Mouse (Mus musculus) G1E (cell line): ENCODE data around the gene 1700013G24Rik. TPM values are rescaled to one million over a fixed set of nuclear protein-coding genes. Genes with fewer than 3 reads are reported as not detected.

Experiments used
- ATAC-seq: 2 replicates; pipeline ENCODE4 v1.8.0; 2016; ENCODE audit warnings: mild to moderate bottlenecking; ENCODE audit not compliant: insufficient number of reproducible peaks, poor library complexity, low FRiP score, severe bottlenecking; ENCODE audit errors: extremely low read depth
- DNase-seq: peaks from one replicate; pipeline ENCODE4 v3.0.0; 2012; ENCODE audit warnings: low spot score
- H3K27me3 ChIP-seq: 2 replicates; pipeline ENCODE4 v1.6.1; 2012; ENCODE audit warnings: mild to moderate bottlenecking, low read length, inconsistent platforms; ENCODE audit not compliant: insufficient read depth
- H3K36me3 ChIP-seq: replicated peaks from 2 replicates; pipeline ENCODE3; 2012; ENCODE audit warnings: mild to moderate bottlenecking, inconsistent platforms
- H3K4me1 ChIP-seq: 2 replicates; pipeline ENCODE4 v1.6.1; 2012; ENCODE audit warnings: low read depth, low read length, inconsistent platforms, mixed read lengths; ENCODE audit not compliant: insufficient read depth
- H3K4me3 ChIP-seq: 2 replicates; pipeline ENCODE4 v1.5.1; 2012; ENCODE audit warnings: low read depth, mild to moderate bottlenecking, inconsistent platforms, low read length, moderate library complexity, mixed read lengths
- H3K9me3 ChIP-seq: replicated peaks from 2 replicates; pipeline ENCODE4 v1.6.1; 2012; ENCODE audit warnings: inconsistent platforms
- CTCF ChIP-seq: IDR thresholded peaks from 2 replicates; pipeline ENCODE4 v1.5.1; 2012; ENCODE audit warnings: low read depth, low read length, inconsistent platforms, mixed read lengths
- GATA1 ChIP-seq: IDR thresholded peaks from 2 replicates; pipeline ENCODE4 v1.6.1; 2012; ENCODE audit warnings: borderline replicate concordance, low read length, inconsistent platforms, mixed read lengths
- GATA2 ChIP-seq: IDR thresholded peaks from 2 replicates; pipeline ENCODE4 v1.6.1; 2012; ENCODE audit warnings: low read depth, low read length, inconsistent platforms, borderline replicate concordance
- POLR2AphosphoS5 ChIP-seq: IDR thresholded peaks from 2 replicates; pipeline ENCODE4 v1.6.1; 2012; ENCODE audit warnings: low read depth, low read length, inconsistent platforms; ENCODE audit not compliant: insufficient replicate concordance
- TAL1 ChIP-seq: conservative IDR thresholded peaks from 2 replicates; pipeline ENCODE4 v1.6.1; 2012; ENCODE audit warnings: low read depth, low read length, inconsistent platforms, mixed read lengths
- polyA plus RNA-seq: library from polyadenylated mRNA; stranded (reverse); fragments of >175 nt; gene quantifications from 2 replicates; pipeline ENCODE4 v1.2.3, GENCODE M21; 2012
- total RNA-seq, 2 experiments: library from RNA; stranded (forward) in 1 of 2; stranded (reverse) in 1 of 2; fragments of 200-1000 nt in 1 of 2; fragments of >200 nt in 1 of 2; fragmentation: Nextera tagmentation in 1 of 2; gene quantifications; 2 replicates each; pipeline ENCODE4 v1.2.3; 2014 to 2017

1700013G24Rik gene
- total and polyA plus RNA-seq, 3 experiments: 0.22 TPM; not detected in 2

- Histone ChIP-seq H3K4me3 (no peak overlapping the region), H3K9me3 (no peaks in the 10 kb centered on the region), H3K27me3 (peaks cover 6% of the 10 kb centered on the region; the same call in 1 of the 2 replicates), H3K36me3 (no peaks in the 10 kb centered on the region), H3K4me1 (no peaks in the 10 kb centered on the region)
- no peak for ATAC-seq
- no peak for DNase-seq
- no peak for TF ChIP-seq TAL1
Measured at GRCm38 (mm10) chr4:137479757-137480156, 26.7 kb downstream of the 1700013G24Rik start.

DNA sequence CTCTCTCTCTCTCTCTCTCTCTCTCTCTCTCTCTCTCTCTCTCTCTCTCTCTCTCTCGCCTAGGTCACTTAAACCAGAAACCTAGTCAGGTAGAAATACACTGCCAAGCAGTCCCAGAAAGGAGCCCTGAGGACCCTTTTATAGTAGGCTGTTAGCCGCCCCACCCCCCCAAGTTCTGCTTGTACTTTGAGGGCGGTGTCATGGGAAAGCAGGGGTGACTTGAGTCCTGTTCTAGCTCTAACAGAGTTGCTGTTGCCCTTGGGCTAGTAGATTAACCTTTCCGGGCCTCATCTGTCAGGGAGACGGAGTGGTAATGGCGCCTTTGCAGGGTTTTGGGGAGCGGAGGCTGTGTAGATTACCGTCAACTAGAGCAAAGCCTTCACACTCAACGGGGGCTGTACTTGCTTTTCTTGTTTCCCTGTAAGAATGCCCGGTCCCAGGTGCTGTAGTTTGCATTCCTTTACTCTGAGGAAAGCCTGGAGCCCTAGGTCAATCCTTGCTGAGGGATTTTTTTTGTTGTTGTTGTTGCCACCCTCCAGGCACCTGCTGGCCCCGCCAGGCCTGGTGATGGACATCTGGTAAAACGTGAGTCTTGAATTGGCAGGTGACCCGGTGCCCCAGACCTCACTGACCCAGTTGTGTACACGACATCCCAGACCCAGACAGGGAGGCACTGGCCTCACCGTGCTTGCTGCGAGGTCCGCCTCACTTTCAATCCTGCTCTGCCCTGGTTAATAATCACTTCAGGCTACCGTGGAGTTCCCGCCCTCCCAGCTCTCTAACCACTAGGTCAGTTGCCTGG, 27.3 kb downstream of the 1700013G24Rik start:
- H3K4me3 ChIP-seq: no peak overlapping the region
- no peak for TF ChIP-seq POLR2AphosphoS5
- no peak for TF ChIP-seq GATA1
- TF ChIP-seq TAL1: no peak
- TF ChIP-seq GATA2: no peak
- TF ChIP-seq CTCF: no peak
- H3K9me3 ChIP-seq: no peaks in the 10 kb centered on the region
- H3K27me3 ChIP-seq: peaks cover 5% of the 10 kb centered on the region; the same call in 1 of the 2 replicates
- no peaks in the 10 kb centered on the region for H3K36me3 ChIP-seq
- ATAC-seq (no peak), DNase-seq (no peak)
- no peaks in the 10 kb centered on the region for H3K4me1 ChIP-seq

GRCm38 (mm10) chr4:137480993-137481340, 27.9 kb downstream of the 1700013G24Rik start:
- Histone ChIP-seq H3K9me3 (no peaks in the 10 kb centered on the region), H3K36me3 (no peaks in the 10 kb centered on the region), H3K4me1 (no peaks in the 10 kb centered on the region), H3K27me3 (peaks cover 5% of the 10 kb centered on the region; the same call in 1 of the 2 replicates), H3K4me3 (no peak overlapping the region)
- DNase-seq (no peak), ATAC-seq (no peak)
- TF ChIP-seq GATA1 (no peak), POLR2AphosphoS5 (no peak), GATA2 (no peak), CTCF (no peak), TAL1 (no peak)

- H3K27me3 ChIP-seq: peaks cover 3% of the 10 kb centered on the region; the same call in 1 of the 2 replicates
- H3K4me3 ChIP-seq: no peak overlapping the region
- no peak for ATAC-seq
Measured at GRCm38 (mm10) chr4:137481381-137482030, 28.4 kb downstream of the 1700013G24Rik start.

DNA sequence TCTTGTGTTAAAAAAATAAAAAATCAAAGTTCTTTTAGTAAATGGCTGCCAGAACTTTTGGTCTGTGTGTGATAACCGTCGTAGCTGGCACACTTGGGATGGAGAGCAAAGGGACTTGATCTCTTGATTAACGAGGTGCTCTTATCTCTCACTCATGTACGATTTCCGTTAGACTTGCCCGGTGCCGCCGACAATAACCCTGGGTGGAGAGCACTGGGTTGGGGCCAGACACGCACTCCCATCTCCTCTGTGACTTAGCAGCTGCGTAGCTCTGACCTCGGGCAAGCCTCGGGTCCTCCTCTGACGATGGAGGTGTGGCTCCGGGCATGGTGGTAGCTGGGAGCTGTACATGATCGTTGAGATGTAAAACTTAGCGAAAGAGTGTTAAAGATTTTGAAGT, 30.8 kb downstream of the 1700013G24Rik start:
- H3K9me3 ChIP-seq: no peaks in the 10 kb centered on the region
- DNase-seq (no peak), ATAC-seq (no peak)
- H3K27me3 ChIP-seq: peaks cover 3% of the 10 kb centered on the region; the same call in 1 of the 2 replicates
- no peak overlapping the region for H3K4me3 ChIP-seq
- TF ChIP-seq GATA2 (no peak), TAL1 (no peak), POLR2AphosphoS5 (no peak), GATA1 (no peak), CTCF (no peak)
- no peaks in the 10 kb centered on the region for H3K36me3 ChIP-seq
- H3K4me1 ChIP-seq: no peaks in the 10 kb centered on the region

More at GRCm38 (mm10) chr4:137481381-137482030, 28.4 kb downstream of the 1700013G24Rik start:
- TF ChIP-seq CTCF: no peak
- TF ChIP-seq POLR2AphosphoS5: no peak
- no peak for TF ChIP-seq GATA2
- no peak for TF ChIP-seq GATA1
- TF ChIP-seq TAL1: no peak
- DNase-seq: no peak
- H3K36me3 ChIP-seq: no peaks in the 10 kb centered on the region
- H3K9me3 ChIP-seq: no peaks in the 10 kb centered on the region
- no peaks in the 10 kb centered on the region for H3K4me1 ChIP-seq

- no peak for ATAC-seq
- Histone ChIP-seq H3K36me3 (no peaks in the 10 kb centered on the region), H3K9me3 (no peaks in the 10 kb centered on the region), H3K27me3 (peaks cover 3% of the 10 kb centered on the region; the same call in 1 of the 2 replicates), H3K4me1 (no peaks in the 10 kb centered on the region), H3K4me3 (no peak overlapping the region)
- no peak for TF ChIP-seq GATA1
- no peak for TF ChIP-seq TAL1
- TF ChIP-seq GATA2: no peak
- no peak for TF ChIP-seq CTCF
- TF ChIP-seq POLR2AphosphoS5: no peak
- DNase-seq: no peak
Measured at GRCm38 (mm10) chr4:137484586-137484985, 31.5 kb downstream of the 1700013G24Rik start.
